Mouse (Mus musculus) limb, embryonic 11.5 days (tissue): Measurements from ENCODE around the gene Ucp2. TPM values are rescaled to one million over a fixed set of nuclear protein-coding genes. Genes with fewer than 3 reads are reported as not detected.

Source experiments
- polyA plus RNA-seq: library from polyadenylated mRNA; unstranded; fragments of >200 nt; fragmentation: Nextera tagmentation; extraction: Ambion mirVana; gene quantifications from 2 replicates; pipeline ENCODE4 v1.2.1, GENCODE M21; 2014

Ucp2 gene
- polyA plus RNA-seq, 1 experiment from 2014 or later = 123 TPM

Other genes starting within 250 kb of the Ucp2 start
- 5.9 and 6.0 TPM in 2 replicates for gene P4ha3, start 207.8 kb upstream of the Ucp2 start, polyA plus RNA-seq
- 43.0 and 44.6 TPM in 2 replicates for gene C2cd3, start 121.1 kb upstream of the Ucp2 start, polyA plus RNA-seq
- gene Ppme1, start 121.0 kb upstream of the Ucp2 start, polyA plus RNA-seq = 68.6 and 71.3 TPM in 2 replicates
- not detected in 2 replicates for gene Ucp3, start 20.3 kb upstream of the Ucp2 start, polyA plus RNA-seq
- 0.11 and 0.30 TPM in 2 replicates for gene Dnajb13, start 21.6 kb downstream of the Ucp2 start, polyA plus RNA-seq
- gene Coa4, start 43.7 kb downstream of the Ucp2 start, polyA plus RNA-seq = 21.3 and 22.2 TPM in 2 replicates
- 128 TPM in 2 replicates for gene Rab6a, start 114.1 kb downstream of the Ucp2 start, polyA plus RNA-seq
- 56.8 and 66.9 TPM in 2 replicates for gene Mrpl48, start 115.0 kb downstream of the Ucp2 start, polyA plus RNA-seq
- 1.3 and 1.6 TPM in 2 replicates for gene Plekhb1, start 169.1 kb downstream of the Ucp2 start, polyA plus RNA-seq
- 46.2 and 49.7 TPM in 2 replicates for gene Fam168a, start 213.3 kb downstream of the Ucp2 start, polyA plus RNA-seq